Mouse (Mus musculus): ENCODE measurements around the gene Olfr1410. TPM values are rescaled to one million over a fixed set of nuclear protein-coding genes. Genes with fewer than 3 reads are reported as not detected.

Olfr1410 gene
- polyA plus RNA-seq, 1 experiment from 2014 or later = not detected

Other genes starting within 250 kb of the Olfr1410 start
- 298 and 309 TPM in 2 replicates for gene Ndufa10, start 131.9 kb upstream of the Olfr1410 start, polyA plus RNA-seq (2016; fragmentation: Nextera tagmentation; extraction: Ambion mirVana)
- not detected in 2 replicates for gene Olfr1416, start 120.7 kb upstream of the Olfr1410 start, polyA plus RNA-seq (2016; fragmentation: Nextera tagmentation; extraction: Ambion mirVana)
- not detected in 2 replicates for gene Olfr1415, start 109.7 kb upstream of the Olfr1410 start, polyA plus RNA-seq (2016; fragmentation: Nextera tagmentation; extraction: Ambion mirVana)
- not detected in 2 replicates for gene Olfr1414, start 87.1 kb upstream of the Olfr1410 start, polyA plus RNA-seq (2016; fragmentation: Nextera tagmentation; extraction: Ambion mirVana)
- not detected in 2 replicates for gene Olfr1413, start 34.5 kb upstream of the Olfr1410 start, polyA plus RNA-seq (2016; fragmentation: Nextera tagmentation; extraction: Ambion mirVana)
- not detected in 2 replicates for gene Olfr1412, start 20.0 kb upstream of the Olfr1410 start, polyA plus RNA-seq (2016; fragmentation: Nextera tagmentation; extraction: Ambion mirVana)
- not detected in 2 replicates for gene Olfr1411, start 11.4 kb upstream of the Olfr1410 start, polyA plus RNA-seq (2016; fragmentation: Nextera tagmentation; extraction: Ambion mirVana)
- not detected in 2 replicates for gene Olfr12, start 12.0 kb downstream of the Olfr1410 start, polyA plus RNA-seq (2016; fragmentation: Nextera tagmentation; extraction: Ambion mirVana)
- gene Cops9, start 36.2 kb downstream of the Olfr1410 start, polyA plus RNA-seq (2016; fragmentation: Nextera tagmentation; extraction: Ambion mirVana) = 368 and 378 TPM in 2 replicates
- 0.07 TPM in 1 of 2 replicates, not detected in the other for gene Otos, start 43.1 kb downstream of the Olfr1410 start, polyA plus RNA-seq (2016; fragmentation: Nextera tagmentation; extraction: Ambion mirVana)
- 65.5 and 71.4 TPM in 2 replicates for gene Gpc1, start 225.9 kb downstream of the Olfr1410 start, polyA plus RNA-seq (2016; fragmentation: Nextera tagmentation; extraction: Ambion mirVana)

All from midbrain, embryonic 10.5 days (tissue).